Comparison of ENCODE assay signal across 8 mouse cellular contexts in the genomic region with DNA sequence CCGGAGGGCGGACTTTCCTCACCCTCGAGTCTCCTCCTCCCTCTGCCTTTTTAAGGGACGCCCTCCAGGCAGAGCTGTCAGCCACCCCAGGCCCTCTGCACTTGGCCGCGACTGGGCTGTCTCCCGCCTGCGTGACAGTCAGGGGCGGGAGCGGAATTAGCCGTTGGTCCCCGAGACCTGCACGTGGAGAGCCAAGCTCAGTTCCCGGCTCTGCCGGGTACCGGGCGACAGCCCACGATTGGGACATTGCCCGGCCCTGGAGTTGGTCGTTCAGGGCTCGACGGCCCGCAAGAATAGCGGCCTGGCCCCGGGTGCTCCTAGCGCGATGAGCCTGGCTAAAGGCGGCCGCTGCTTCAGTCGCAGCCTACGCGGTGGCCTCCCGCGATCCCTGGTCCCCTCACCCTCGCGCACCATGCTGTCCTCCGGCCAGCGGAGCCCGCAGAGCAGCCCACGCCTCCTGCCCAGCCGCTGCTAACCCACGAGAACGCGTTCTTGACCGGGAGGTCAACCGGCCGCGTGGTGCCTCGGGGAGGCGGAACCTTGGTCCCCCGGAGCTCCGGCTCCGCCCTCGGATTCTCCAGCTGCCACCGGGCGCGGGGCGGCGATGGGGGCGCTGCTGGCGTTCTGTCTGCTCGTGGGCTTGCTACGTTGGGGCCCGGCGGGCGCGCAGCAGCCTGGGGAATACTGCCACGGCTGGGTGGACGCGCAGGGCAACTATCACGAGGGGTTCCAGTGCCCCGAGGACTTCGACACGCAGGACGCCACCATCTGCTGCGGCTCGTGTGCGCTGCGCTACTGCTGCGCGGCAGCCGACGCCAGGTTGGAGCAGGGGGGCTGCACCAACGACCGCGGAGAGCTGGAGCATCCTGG. TPM values are rescaled to one million over a fixed set of nuclear protein-coding genes. Genes with fewer than 3 reads are reported as not detected.
A peak's percentile ranks its signal among the peaks of the same experiment; 100 is the strongest.
DNase-seq lines count a peak whose midpoint lies in the region; ATAC-seq and TF ChIP-seq lines count a peak whose summit lies in the region.

A gene (plus strand): TSS at position 79 of the 870 bp plus-strand sequence.

- no peak for TF ChIP-seq CTCF in G1E (IDR thresholded peaks at IDR 0.05; ENCODE audit: low read depth, low read length)
- TF ChIP-seq CTCF in kidney, postnatal 0 days (IDR thresholded peaks at IDR 0.05; ENCODE audit: low read depth): no peak

- no peaks in the 10 kb centered on the region for H3K36me3 ChIP-seq in G1E (replicated peaks)
- no peaks in the 10 kb centered on the region for H3K36me3 ChIP-seq in embryonic facial prominence, embryonic 10.5 days (replicated peaks)
- H3K36me3 ChIP-seq in heart, embryonic 15.5 days: no peaks in the 10 kb centered on the region
- no peaks in the 10 kb centered on the region for H3K36me3 ChIP-seq in kidney, postnatal 0 days (ENCODE audit: insufficient read depth, low read length)
- no peaks in the 10 kb centered on the region for H3K36me3 ChIP-seq in stomach, embryonic 15.5 days

- H3K9me3 ChIP-seq in G1E (replicated peaks): peaks cover 16% of the 10 kb centered on the region
- H3K9me3 ChIP-seq in embryonic facial prominence, embryonic 10.5 days: no peaks in the 10 kb centered on the region
- no peaks in the 10 kb centered on the region for H3K9me3 ChIP-seq in heart, embryonic 15.5 days (replicated peaks)
- no peaks in the 10 kb centered on the region for H3K9me3 ChIP-seq in kidney, postnatal 0 days (replicated peaks; ENCODE audit: low read length)
- H3K9me3 ChIP-seq in stomach, embryonic 15.5 days: no peaks in the 10 kb centered on the region

- no peak for ATAC-seq in G1E (ENCODE audit: extremely low read depth, insufficient number of reproducible peaks, low FRiP score, poor library complexity, severe bottlenecking)
- peak; percentile 65 for ATAC-seq in heart, embryonic 15.5 days (replicated peaks; ENCODE audit: insufficient number of reproducible peaks, insufficient read depth, low FRiP score, low read depth)
- peak; percentile 80 for ATAC-seq in kidney, postnatal 0 days (replicated peaks; ENCODE audit: low FRiP score, low read depth)
- ATAC-seq in megakaryocyte, adult 5-6 weeks (ENCODE audit: poor library complexity, severe bottlenecking): peak; percentile 37; the same call in 1 of the 2 replicates
- ATAC-seq in stomach, embryonic 15.5 days (ENCODE audit: insufficient read depth, low FRiP score, low read depth): peak; percentile 67

- H3K9ac ChIP-seq in heart, embryonic 15.5 days: peak within 1 kb of the TSS; percentile 55
- H3K9ac ChIP-seq in kidney, postnatal 0 days (ENCODE audit: low read depth, low read length): peak within 1 kb of the TSS; percentile 63
- peak within 1 kb of the TSS; percentile 22; the same call in 1 of the 2 replicates for H3K9ac ChIP-seq in stomach, embryonic 15.5 days

- peak; percentile 6 for DNase-seq in CD4-positive helper T cell, adult 2 months (ENCODE audit: low read depth, low spot score)
- no peak for DNase-seq in G1E (ENCODE audit: low spot score)
- peak; percentile 76 for DNase-seq in embryonic facial prominence, embryonic 10.5 days (ENCODE audit: low spot score)
- DNase-seq in kidney, postnatal 0 days (ENCODE audit: low spot score): peak; percentile 87
- DNase-seq in left cerebral cortex, adult 8-10 months (ENCODE audit: low spot score in 2 of 2): no peak

- H3K4me2 ChIP-seq in heart, embryonic 15.5 days: peak within 1 kb of the TSS; percentile 96
- H3K4me2 ChIP-seq in kidney, postnatal 0 days (ENCODE audit: low read length): peak within 1 kb of the TSS; percentile 91
- H3K4me2 ChIP-seq in stomach, embryonic 15.5 days: peak within 1 kb of the TSS; percentile 93

- no peaks in the 10 kb centered on the region for H3K4me1 ChIP-seq in G1E (ENCODE audit: insufficient read depth, low read depth, low read length)
- peaks cover 34% of the 10 kb centered on the region for H3K4me1 ChIP-seq in embryonic facial prominence, embryonic 10.5 days
- peaks cover 23% of the 10 kb centered on the region for H3K4me1 ChIP-seq in heart, embryonic 15.5 days (replicated peaks)
- H3K4me1 ChIP-seq in kidney, postnatal 0 days (replicated peaks; ENCODE audit: insufficient read depth, low read length): 0 out of 2 replicates have a peak, but pooled peaks cover 6% of the 10 kb centered on the region
- peaks cover 17% of the 10 kb centered on the region for H3K4me1 ChIP-seq in stomach, embryonic 15.5 days

- H3K27ac ChIP-seq in embryonic facial prominence, embryonic 10.5 days (replicated peaks): peak within 1 kb of the TSS; percentile 80
- H3K27ac ChIP-seq in heart, embryonic 15.5 days: no peak within 1 kb of the TSS
- H3K27ac ChIP-seq in kidney, postnatal 0 days: peak within 1 kb of the TSS; percentile 85
- peak within 1 kb of the TSS; percentile 44; the same call in 1 of the 2 replicates for H3K27ac ChIP-seq in stomach, embryonic 15.5 days

- under 1% methylated on average over 86 of the region's 86 CpGs for WGBS in embryonic facial prominence, embryonic 10.5 days
- under 1% methylated on average over 86 of the region's 86 CpGs for WGBS in heart, embryonic 15.5 days
- WGBS in kidney, postnatal 0 days: under 1% methylated on average over 85 of the region's 86 CpGs
- WGBS in stomach, embryonic 15.5 days: under 1% methylated on average over 86 of the region's 86 CpGs

- H3K4me3 ChIP-seq in G1E (ENCODE audit: low read depth, low read length): peak within 1 kb of the TSS; percentile 9; the same call in 1 of the 2 replicates
- peak within 1 kb of the TSS; percentile 67 for H3K4me3 ChIP-seq in embryonic facial prominence, embryonic 10.5 days
- H3K4me3 ChIP-seq in heart, embryonic 15.5 days: peak within 1 kb of the TSS; percentile 61
- peak within 1 kb of the TSS; percentile 61 for H3K4me3 ChIP-seq in kidney, postnatal 0 days (replicated peaks; ENCODE audit: low read depth, low read length)
- H3K4me3 ChIP-seq in stomach, embryonic 15.5 days (replicated peaks): peak within 1 kb of the TSS; percentile 59

- H3K27me3 ChIP-seq in G1E (ENCODE audit: insufficient read depth, low read length): peaks cover 22% of the 10 kb centered on the region; the same call in 1 of the 2 replicates
- H3K27me3 ChIP-seq in embryonic facial prominence, embryonic 10.5 days (replicated peaks; ENCODE audit: low read depth, poor library complexity, severe bottlenecking): peaks cover 87% of the 10 kb centered on the region
- H3K27me3 ChIP-seq in heart, embryonic 15.5 days: peaks cover 75% of the 10 kb centered on the region
- H3K27me3 ChIP-seq in kidney, postnatal 0 days (ENCODE audit: insufficient read depth, low read length): 0 out of 2 replicates have a peak, but pooled peaks cover 4% of the 10 kb centered on the region
- peaks cover 49% of the 10 kb centered on the region for H3K27me3 ChIP-seq in stomach, embryonic 15.5 days (replicated peaks)

RNA-seq across cellular contexts. Expression of the gene that starts here (rescaled TPM):
- total RNA-seq in G1E (2014; fragmentation: Nextera tagmentation): not detected in 2 replicates
- 0.05 and 0.12 TPM in 2 replicates for total RNA-seq in G1E (2017)
- polyA plus RNA-seq in G1E (2012): not detected in 2 replicates
- polyA plus RNA-seq in embryonic facial prominence, embryonic 10.5 days (2016; fragmentation: Nextera tagmentation; extraction: Ambion mirVana): 3.5 and 6.7 TPM in 2 replicates
- 2.4 and 3.7 TPM in 2 replicates for polyA plus RNA-seq in heart, embryonic 15.5 days (2015; fragmentation: Nextera tagmentation; extraction: Ambion mirVana)
- 43.5 and 44.3 TPM in 2 replicates for polyA plus RNA-seq in kidney, postnatal 0 days (2015; fragmentation: Nextera tagmentation; extraction: Ambion mirVana)
- not detected in 2 replicates for total RNA-seq in megakaryocyte, adult 5-6 weeks (2015)
- not detected in 2 replicates for total RNA-seq in megakaryocyte, adult 5-6 weeks (2017)
- 25.1 and 27.3 TPM in 2 replicates for polyA plus RNA-seq in stomach, embryonic 15.5 days (2015; fragmentation: Nextera tagmentation; extraction: Ambion mirVana)
- total RNA-seq in left cerebral cortex, adult 8-10 months (2022): under 1 TPM; 0.78 to 0.95 (median 0.85) TPM

Comparison
In these comparisons a context has a peak if more than half of its experiments do, and no peak if none do; other contexts are left out.
1. Peak in ATAC-seq in megakaryocyte, adult 5-6 weeks; RNA of the gene not detected or under 1 TPM.
2. DNase-seq: peak in CD4-positive helper T cell, adult 2 months (single experiment), embryonic facial prominence, embryonic 10.5 days (single experiment) and kidney, postnatal 0 days (single experiment); none in G1E (single experiment) and left cerebral cortex, adult 8-10 months (0 of 2).
3. H3K4me3 ChIP-seq: peak in every context shown above with its lines; median percentile 67 in embryonic facial prominence, embryonic 10.5 days; 61 in heart, embryonic 15.5 days; 61 in kidney, postnatal 0 days; 59 in stomach, embryonic 15.5 days; 9 in G1E.
4. Peak in every context shown above with its lines, with median percentiles within 50 percentile points of each other: H3K4me2 ChIP-seq and H3K9ac ChIP-seq.